Mouse (Mus musculus) lung, postnatal 25 days (tissue): ENCODE measurements around the gene D630039A03Rik.

Source experiments
- DNase-seq: peaks from one replicate; pipeline ENCODE4 v3.0.0; 2022; ENCODE audit warnings: low spot score

D630039A03Rik gene

DNA sequence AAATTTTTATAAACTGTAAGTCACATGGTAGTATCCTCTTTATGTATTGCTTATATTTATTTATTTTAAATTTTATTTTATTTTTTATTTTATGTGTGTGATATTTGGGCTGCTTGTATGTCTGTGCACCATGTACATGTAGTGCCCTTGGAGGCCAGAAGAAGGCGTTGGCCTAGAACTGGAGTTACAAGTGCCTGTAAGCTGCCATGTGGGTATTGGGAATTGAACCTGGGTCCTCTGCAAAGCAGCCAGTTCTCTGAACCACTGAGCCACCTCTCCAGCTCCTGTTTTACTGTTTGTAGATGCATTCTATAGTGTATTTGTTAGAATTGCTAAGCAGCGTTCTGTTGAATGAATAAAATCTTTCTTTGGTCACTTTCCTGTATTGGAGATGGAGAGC, 27.9 kb downstream of the D630039A03Rik start:
- DNase-seq = no peak

DNA sequence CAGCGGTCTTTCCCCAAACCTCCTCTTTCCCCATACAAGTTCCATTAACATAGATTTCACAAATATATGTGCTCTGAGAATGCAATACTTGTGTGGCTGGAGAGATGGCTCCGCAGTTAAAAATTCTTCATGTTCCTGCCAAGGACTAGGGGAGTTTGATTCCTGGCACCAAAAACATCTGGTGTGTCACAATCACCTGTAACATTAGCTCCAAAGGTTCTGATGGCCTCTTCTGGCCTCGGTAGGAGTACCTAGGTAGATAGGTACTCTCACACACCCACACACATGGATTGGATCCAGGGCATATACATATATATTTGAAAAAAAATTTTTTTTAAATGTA, 29.2 kb downstream of the D630039A03Rik start:
- no peak for DNase-seq

DNA sequence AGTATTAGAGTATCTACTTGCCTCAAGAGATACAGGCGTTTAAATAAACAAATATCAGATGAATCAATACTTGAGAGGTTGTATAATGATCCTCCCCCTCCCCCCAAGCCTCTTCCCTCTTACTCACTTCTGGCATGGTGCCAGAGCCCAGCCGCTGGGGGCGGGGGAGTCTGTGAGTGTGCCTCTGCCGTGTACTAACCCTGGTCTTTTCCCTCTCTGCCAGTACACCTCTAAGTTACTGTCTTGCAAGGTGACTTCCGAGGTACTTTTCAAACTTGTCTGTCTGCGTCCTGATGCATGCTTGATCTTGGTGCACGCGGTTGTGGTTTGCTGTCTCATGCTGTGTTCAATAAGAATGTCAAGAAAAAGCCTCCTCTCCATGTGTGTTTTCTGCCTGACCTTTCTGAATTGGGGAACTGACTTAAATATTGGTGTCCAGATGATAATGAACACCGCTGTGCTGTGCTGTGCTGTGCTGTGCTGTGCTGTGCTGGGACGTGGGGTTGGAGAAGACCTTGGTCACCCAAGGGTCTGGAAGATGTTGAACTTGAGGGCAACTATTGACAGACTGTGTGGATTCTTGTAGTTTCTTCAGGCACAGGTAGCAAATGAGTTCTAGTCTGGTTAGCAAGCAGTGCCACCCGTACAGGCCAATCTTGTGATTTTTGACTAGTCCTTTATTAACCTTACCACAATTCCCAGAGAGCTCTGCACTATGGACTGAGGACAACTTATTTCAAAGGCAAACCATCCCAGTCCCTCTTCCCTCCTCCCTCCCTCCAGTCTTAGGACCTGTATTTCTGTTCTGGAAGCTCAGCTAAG, 29.8 kb downstream of the D630039A03Rik start:
- peak; percentile 50 for DNase-seq

DNA sequence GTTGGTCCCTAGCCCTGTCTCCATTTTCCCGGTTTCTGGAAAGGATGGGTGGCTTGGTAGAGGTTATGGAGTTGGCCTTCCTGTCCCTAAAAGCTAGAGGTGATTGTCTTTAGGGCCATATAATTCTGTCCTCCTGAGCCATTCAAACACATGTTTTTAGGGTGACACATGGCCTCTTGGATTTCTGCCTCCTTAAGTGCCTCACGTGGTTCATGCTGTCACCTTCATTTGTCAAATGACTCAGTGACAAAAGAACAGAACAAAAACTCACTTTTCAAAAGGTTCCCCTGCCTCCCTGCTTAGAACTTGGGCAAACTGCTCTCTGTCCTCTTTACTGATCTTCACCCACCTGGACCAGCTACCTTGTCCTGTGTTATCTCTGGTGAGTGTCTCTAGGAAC, 30.9 kb downstream of the D630039A03Rik start:
- no peak for DNase-seq

DNA sequence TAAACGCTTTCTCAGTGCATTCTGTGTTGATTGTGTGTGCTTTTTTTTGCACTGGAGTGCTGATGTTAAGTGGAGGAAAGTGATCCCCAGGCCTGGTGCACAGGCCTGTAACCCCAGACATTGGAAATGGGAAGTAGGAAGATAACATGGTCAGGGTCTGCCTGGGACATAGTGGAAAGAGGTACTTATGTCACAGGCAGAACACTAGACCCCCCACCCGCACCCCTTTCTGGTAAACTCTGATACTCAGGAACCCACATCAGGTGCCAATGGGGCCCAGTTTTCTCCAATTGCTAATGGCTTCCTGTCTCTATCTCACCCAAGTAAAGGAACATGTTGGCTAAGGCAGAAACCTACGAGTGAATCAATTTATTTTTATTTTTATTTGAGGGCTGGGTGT, 31.6 kb downstream of the D630039A03Rik start:
- no peak for DNase-seq

DNA sequence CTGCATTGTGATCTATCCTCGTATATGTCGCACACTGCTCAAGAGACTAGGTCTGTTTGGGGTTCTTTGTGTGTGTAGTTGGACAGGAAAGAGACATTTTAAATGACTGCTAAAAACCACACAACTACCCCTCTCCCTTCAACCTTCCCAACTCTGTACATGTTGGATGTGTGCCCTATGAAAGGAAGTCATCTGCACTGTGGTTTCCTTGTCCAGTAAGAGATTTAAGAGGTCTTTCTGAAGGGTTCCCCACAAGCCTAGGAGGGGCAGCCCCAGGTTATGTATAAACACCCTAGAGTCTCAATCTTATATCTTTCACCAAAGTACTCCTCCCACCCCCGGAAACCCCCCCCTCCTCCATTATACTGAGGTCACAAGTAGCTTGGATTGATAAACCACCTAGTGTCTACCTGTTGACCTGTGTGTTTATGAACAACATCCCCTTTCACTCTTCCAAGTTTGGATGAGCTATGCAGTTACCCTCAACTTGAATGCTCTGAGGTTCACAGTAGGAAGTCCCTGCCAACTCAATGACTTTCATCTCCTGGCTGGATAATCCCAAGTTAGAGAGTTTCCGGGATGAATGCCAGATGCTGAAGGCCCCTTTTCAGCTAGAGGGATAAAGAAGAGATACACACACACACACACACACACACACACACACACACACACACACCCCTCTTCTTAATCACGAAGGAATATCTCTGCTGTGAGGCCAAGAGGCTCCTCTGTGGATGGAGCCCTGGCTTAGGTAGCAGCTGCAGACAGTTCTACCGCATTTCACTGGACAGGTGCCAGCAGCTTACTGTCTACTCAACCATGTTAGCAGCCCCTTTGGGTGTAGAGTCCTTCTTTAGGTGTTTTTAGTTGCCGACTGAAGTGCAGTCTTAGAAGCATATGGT, 32.3 kb downstream of the D630039A03Rik start:
- no peak for DNase-seq

DNA sequence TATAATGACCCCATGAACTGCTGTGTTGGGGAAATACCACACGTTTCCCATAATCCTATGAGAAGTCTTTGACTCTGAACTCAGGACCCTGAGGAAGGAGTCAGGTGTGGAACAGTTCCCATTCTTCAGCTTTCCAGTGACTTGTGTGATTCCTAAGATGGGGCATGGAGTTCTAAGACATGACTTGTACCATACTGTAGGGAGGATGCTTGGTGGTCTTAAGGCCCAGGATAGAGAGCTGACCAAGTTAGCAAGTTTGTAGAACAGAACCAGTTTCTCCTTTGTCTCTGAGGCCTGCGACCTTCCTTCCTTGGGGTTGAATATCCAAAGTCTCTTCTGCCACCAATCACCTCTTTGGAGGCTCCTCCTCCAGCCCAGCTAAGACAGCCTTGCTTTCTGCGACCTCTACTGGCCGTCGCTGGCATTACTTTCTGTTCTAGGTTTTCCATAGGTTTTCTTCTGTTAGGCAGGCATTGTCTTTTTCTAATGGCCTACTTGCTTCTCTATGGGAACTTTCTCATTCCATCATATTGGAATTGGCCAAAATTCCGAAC, 36.2 kb downstream of the D630039A03Rik start:
- DNase-seq = peak; percentile 79

DNA sequence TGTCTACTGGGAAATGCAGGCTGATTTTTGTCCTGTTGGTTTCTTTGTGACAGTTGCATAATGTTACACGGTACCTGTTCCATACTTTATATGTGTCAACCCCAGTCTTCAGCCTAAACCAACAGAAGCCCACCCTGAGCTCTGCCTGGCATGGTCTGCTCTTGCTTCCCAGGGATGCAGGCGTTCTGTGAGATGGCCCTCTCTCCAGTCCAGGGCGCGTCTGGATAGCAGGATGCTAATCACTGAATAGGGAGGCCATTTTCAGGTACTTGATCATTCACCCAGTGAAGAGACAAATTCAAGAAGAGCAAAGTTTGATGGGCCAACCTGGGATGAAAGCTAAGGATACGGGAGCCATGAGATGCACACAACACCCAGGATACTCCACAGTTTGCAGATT, 37.0 kb downstream of the D630039A03Rik start:
- DNase-seq = no peak

DNA sequence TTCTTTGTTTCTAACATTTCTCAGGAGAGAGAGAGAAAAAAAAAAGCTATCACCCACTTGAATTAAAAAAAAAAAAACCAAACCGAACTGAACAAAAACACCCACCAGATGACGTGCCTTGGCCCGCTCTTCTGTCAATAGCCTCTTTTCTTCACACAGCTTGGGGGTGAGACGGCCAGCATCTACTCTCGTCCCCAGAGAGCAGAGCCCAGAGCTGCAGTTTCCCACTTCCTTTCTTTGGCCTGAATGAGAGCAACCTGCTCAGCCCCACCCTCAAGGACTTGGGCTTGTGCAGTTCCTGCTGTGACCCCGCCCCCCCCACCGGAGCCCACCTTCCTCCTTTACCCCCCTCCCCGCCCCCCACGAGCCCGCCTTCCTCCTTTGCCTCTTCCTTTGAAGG, 48.6 kb downstream of the D630039A03Rik start:
- no peak for DNase-seq

DNA sequence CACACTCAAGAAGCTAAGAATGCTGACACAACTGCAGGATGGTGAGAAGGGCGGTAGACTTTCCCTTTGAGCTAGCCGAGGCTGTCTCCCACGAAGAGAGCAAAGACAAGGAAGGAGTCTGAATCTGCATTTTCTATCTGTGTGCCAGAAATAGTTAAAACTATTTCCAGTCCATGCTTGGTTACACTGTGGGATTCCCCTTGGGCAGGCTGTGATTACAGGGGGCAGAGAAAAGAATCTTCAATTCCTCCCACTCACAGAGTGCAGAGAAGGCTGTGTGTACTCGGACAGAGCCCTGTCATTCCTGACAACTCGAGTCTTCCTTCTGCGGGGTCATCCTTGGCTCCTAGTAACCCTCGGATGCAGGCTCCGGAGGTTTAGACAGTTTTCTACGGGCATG, 49.1 kb downstream of the D630039A03Rik start:
- DNase-seq = no peak

DNA sequence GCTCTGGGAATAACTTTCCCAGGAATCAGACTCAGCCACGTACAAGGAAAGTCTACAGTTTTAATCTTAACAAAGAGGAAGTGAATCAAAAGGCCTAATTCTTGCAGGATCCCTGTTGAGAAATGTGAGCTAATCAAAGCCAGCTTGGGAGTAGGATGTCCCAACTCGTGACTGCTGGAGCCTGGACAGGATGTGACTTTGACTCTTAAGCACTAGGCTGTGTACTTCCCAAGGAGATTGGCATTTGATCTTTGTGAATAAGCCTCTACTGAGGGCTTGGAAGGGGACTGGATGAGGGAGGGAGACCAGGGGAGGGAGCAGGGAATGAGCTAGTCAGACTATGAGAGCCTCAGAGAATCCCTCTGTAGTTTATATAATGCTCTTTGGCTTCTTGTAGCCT, 50.0 kb downstream of the D630039A03Rik start:
- DNase-seq = peak; percentile 68

DNA sequence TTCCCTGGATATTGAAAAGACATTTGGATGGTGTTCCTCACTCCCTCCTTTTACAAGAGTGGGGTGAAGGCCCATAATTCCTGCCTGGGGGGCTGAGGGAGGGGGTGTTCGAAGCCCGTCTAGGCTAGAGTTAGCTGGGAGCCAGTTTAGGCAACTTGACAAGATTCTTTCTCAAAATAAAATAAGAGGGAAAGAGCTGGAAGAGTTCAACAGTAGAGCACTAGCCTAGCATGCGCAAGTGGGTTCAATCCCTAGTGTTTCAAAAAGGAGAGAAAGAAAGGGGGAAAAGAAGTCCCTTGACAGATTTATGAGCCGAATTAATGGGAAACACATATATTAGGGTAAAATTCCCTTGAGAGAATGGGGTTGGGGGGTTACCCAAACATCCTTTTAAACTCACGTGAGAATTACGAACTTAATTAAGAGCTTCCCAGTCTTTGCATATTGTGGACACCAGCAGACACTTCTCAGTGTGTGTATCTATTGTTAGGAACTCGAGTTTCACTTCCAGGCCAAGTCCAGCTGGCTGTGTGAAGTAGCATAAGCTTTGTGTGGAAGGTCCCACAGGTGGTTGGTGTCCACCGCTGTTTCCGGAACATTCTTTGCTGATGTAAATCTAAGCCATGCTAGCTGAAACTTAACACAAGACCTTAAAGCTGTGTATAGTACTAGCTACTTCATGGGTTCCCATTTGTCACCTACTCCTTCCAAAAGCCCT, 53.7 kb downstream of the D630039A03Rik start:
- DNase-seq = no peak

DNA sequence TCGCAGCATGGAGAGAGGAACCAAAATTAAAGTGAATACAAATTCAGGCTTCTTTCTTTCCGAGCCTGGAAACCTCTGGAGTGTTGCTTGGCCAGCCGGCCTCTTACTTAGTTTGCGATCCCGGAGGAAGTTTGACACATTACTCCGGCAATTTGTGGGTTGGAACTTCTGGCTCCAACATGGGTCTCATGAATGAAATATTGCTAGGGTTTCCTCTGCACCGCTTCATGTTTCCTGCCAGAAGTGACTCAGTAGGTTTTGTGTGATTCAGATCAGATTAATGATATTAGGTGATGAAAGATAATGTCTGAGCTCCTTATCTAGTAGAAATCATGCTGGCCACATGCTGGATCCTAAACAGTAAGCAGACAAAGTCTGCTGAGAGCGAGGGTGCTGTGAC, 54.2 kb downstream of the D630039A03Rik start:
- DNase-seq = no peak

DNA sequence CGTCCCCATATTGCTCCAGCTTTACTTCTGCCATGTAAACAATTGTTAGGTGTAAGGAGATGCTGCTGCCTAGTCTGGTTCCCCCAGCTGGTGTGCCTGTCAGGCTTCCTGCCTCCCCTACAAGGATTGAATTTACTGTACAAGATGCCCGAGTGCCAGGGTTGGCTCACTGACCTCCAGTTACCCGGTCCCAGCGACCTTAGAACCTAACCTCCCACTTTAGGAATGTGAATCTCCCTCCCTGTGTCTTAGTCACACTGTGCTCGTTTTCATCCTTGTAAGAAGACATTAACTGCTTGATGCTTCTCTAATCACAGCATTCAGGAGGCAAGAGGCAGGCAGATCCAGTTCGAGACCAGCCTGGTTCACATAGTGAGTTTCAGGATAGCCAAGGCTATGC, 54.9 kb downstream of the D630039A03Rik start:
- no peak for DNase-seq

DNA sequence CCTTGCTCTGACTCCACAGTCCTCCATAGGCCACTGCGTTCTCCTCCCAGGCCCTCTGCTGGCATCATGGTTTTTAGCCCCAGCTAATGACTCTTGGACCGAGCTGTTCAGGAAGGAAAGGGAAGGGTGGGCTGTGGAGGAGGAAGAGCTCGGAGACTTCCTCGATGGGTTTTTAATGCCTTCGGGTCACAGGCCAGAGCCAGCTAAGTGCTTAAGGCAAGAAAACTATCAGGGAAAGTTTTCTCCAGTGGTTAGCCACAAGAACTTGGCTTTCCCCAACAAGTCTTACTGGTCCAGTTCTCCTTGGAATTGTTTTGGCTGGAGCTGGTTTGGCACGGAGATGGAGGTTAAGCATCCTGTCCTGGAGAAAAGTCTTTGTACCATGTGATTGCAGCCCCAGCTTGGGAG, 55.9 kb downstream of the D630039A03Rik start:
- peak; percentile 59 for DNase-seq
